Mouse (Mus musculus) adrenal gland, postnatal 14 days (tissue): ENCODE data around the gene Hectd2. TPM values are rescaled to one million over a fixed set of nuclear protein-coding genes. Genes with fewer than 3 reads are reported as not detected.

ENCODE experiments used
- DNase-seq: peaks from one replicate; pipeline ENCODE4 v3.0.0; 2021; ENCODE audit warnings: mixed read lengths
- total RNA-seq: library from RNA; stranded (reverse); gene quantifications from 2 replicates; pipeline ENCODE4 v1.2.3, GENCODE M21; 2021

Hectd2 gene
- total RNA-seq, 1 experiment from 2014 or later, result 3.1 TPM

DNA sequence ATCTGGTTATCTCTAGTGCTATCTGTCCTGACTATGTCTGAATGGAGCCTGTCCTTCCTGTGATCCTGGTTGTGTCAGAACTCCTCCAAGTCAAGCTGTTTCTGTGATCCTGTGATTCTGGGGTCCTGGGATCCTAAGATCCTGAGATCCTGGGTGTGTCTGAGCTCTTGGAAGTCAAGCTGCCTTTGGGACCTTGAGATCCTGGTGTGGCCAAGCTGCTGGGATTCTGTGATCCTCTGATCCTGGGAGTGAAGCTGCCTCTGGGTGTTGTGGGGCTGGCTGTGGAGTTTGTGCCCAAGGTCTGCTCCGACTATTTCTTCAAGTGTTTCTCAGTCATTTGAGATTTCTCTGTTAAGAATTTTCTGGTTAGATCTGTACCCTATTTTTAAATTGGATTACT, 98.2 kb downstream of the Hectd2 start:
- no peak for DNase-seq

DNA sequence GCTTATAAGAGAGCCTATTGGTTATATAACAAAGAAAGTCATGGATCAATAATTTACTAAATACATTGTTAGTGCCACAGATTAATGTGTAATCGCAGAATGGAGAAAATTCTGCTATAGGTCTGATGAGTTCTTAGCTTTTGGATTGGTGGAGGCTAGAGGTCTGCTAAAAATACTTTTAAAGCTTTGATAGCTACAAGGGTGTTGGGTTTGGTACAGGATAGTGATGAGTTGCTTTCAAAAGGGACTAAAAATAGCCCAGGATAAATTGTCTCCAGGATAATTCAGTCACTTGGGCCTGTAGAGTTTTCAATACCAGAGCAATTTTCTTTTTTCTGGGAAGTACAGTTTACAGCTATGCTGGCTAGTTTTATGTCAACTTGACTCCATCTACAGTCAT, 108.3 kb downstream of the Hectd2 start:
- no peak for DNase-seq

DNA sequence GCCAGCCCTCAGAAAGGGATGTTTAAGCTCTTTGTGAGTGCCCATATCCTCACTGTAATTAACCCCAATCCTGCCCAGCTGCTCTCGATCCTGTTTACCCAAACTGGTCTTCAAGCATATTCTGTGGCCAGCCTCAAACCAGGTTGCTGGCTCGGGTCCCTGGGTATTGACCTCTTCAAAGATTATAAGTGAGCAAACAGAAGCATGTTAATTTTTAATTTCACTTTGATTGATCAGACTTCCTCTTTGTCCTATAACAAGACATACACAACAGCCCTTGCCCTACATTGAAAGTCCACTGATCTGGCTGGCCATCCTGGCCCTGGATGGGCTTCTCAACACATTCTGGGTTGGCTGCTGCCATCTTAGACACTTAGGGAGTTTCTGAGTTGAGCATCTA, 109.5 kb downstream of the Hectd2 start:
- DNase-seq, result no peak

DNA sequence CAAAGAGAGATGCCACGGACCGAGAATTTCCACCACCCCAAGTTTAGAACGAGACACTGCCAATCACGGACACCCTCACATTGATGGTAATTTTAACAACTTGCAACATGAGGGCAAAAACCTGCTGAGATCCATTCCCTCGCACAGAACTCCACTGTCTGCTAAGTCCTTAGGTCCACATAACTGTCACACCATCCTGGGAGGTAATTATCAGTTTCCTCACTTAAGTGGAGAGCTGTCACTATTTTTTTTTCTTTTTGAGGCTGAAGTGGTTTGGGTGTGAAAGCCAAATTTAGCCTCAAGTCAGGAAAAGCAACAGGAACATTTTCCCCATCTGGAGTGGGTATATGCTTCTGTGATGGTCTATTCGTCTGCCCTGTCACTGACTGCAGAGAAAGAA, 110.0 kb downstream of the Hectd2 start:
- DNase-seq, result no peak

DNA sequence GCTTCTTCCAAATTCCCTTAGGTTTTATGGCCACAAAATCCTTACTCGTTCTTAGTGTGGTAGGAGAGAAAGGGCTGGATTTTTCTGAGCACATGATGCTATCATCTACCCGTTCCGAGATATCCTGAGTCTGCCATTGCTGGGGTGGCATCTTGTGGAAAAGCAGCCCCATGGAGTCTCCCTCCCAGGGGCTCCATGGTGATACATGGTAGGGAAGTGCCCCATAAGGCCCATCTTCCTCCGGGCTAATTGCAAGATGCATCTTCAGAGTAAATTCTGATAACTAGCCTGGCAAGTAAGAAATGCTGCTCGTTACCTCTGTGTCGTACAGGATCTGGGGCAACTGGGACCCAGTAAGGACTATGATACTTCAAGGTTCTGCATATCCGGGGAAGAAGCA, 110.8 kb downstream of the Hectd2 start:
- DNase-seq, result no peak

DNA sequence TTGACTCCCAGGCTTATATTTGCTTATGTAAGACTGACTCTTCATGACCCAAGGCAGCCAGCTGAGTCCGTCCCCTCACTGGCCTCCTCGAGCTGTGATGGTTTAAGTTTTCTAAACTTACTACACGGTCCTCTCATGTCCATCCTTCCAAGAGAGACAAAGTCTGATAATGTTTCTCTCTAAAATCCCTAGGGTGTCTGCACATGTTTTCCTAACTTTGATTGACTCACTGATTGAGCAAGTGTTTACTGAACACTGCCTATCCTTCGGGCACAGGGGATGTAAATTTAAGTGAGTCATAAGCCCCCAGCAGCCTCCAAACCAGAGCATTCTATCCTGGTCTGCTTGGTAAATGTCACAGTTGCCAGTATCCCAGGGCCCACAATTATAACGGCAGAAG, 111.2 kb downstream of the Hectd2 start:
- DNase-seq, result no peak

DNA sequence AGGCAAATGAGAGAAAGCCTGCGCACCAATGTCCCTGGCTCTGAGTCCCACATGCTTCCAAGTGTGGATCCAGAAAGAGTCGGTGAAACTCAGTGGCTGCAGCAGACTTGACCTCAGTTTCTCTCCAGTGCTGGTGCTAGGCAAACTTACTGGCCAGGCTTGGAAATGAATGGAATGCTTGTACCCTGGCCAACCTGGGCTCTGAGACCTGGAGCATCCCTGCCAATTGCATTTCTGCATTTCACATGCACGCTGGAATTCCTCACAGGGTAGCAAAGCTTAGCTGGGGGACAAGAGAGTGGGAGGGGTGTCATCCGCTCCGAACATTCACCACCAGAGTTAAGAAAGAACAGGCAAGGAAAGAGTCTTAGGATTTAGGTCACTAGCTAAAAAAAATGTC, 112.0 kb downstream of the Hectd2 start:
- no peak for DNase-seq

DNA sequence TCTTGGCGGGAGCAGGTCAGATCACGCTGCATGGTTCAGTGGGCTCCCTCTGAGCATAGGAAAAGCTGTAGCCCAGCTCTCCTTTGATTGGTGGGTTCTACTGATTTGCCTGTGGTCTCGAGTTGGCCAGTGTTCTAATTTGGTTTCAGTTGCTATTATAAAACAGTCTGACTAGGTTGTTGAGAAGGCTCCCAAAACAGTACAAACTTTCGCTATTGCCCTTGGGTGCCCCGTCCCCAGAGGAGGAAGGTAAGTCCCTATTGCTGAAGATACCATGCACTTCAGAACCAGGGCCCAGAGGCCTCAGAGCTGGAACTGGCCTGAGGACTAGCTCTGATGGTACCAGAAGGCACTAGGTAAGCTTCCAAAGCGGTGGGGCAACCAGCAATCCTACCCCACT, 112.9 kb downstream of the Hectd2 start:
- no peak for DNase-seq

DNA sequence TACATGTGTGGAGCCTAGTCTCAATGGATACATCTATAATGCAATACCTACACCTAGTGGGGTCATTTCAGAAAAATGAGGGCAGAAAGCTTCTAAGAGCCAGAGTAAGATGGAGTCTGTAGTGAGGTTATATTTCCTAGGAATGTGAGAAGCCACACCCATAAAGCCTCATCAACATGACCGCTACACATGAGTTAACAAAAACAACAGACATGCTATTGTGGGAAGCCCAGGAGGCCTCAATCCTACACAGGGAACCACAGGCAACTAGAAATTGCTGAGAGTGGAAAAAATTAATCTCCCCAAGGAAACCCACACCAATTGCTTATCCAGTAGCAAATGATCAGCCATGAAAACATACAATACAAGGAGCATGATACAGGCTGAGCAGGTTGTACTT, 113.7 kb downstream of the Hectd2 start:
- DNase-seq, result no peak

DNA sequence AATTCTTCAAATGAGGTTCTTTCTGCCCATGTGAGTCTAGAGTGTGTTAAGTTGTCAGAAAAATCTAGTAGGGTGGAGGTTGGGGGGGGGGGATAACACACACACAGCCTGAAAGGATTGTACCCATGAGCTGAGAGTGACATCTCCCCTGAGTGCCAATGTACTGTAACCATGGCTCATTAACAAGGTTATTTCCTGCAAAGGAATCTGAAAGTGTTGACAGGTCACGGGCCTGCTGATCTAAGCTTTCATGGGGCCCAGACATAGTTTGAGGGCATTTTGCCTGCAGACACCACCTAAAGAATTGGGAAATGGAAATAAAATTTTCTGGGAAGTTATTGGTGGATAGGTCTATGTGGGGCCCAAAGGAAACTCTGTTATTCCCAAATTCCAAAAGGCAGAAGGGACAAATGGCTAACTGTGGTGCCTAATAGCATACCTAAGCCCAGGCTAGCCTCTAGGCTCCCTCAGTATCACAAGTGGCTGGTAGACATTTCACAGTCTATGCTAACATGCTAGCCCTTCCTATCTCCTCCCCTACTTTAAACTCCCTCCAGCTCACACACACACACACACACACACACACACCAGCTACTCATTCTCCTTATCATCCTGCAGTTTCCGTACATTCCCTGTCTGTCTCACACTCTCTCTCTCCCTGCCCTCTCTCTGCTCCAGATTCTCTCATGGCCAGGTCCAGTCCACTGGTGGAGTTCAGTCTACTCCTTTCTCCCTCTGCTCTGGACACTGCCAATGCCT, 114.6 kb downstream of the Hectd2 start:
- no peak for DNase-seq

DNA sequence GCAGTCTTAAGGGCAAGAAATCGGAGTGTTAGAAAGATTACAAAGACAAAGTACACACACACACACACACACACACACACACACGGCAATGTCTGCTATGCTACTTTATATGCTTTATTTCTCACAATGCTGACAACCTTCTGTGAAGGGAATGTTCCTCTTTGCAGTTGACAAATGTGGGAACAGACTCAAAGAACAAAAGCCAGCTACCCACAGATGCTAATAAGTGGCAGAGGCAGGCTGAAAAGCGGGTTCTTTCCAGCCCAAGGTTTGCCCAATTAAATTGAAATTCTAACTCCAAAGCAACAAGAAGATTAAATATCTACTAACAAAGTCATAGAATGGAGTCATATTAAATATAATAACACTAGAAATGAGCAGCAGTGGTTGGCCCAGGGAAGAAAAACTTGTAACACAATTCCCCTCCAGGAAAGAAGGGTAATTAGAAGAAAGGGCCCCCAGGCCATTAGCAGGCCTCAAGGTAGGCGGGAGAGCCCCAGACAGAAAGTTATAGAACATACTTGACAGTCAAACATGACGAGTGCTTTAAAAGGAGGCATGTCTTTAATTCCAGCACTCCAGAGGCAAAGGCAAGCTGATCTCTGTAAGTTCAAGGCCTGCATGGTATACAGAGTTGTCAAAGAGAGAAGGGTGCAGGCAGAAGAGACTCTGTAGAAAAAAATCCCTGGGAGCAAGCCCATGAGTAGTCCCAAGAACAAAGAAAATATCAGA, 115.4 kb downstream of the Hectd2 start:
- DNase-seq, result no peak

Other genes with a start within 250 kb of the Hectd2 start
- 21.1 and 21.2 TPM in 2 replicates for gene Pcgf5, start 206.3 kb upstream of the Hectd2 start, total RNA-seq
- 35.6 and 42.1 TPM in 2 replicates for gene Ppp1r3c, start 182.0 kb downstream of the Hectd2 start, total RNA-seq